ENCODE assay signal across 8 mouse cellular contexts in genomic region chr3:145885376-145885775, GRCm38 (mm10). TPM values are rescaled to one million over a fixed set of nuclear protein-coding genes. Genes with fewer than 3 reads are reported as not detected.
DNase-seq lines count a peak whose midpoint lies in the region; TF ChIP-seq lines count a peak whose summit lies in the region.

No protein-coding gene starts in this region.

- H3K36me3 ChIP-seq in myocyte (ENCODE audit: control insufficient read depth, insufficient read depth): no peaks in the 10 kb centered on the region

- no peak overlapping the region for H3K4me3 ChIP-seq in myocyte

- H3ac ChIP-seq in myocyte (ENCODE audit: control insufficient read depth, insufficient read length): no peak overlapping the region

- peak; percentile 19 to 35 for DNase-seq in cerebellum, postnatal 14 days
- no peak for DNase-seq in cerebellum, adult 11-12 months
- DNase-seq in spleen, postnatal 36 days (ENCODE audit: low spot score in 2 of 2): peak; percentile 5 to 11
- no peak for DNase-seq in spleen, adult 18-20 months
- peak; percentile 61 for DNase-seq in kidney, postnatal 14 days
- DNase-seq in c-Kit-positive CD71-positive TER-119-positive erythroid progenitor cells, embryonic 14.5 days (ENCODE audit: low spot score): no peak
- DNase-seq in B cell, adult 2 months: no peak

- TF ChIP-seq POLR2A in myocyte (IDR thresholded peaks at IDR 0.05; ENCODE audit: insufficient read length, low read depth): no peak

- H3K27me3 ChIP-seq in myocyte (ENCODE audit: control insufficient read depth, insufficient read depth, insufficient read length): no peaks in the 10 kb centered on the region

- H3K4me2 ChIP-seq in myocyte (ENCODE audit: low read depth): peak overlapping the region; percentile 43

- no peaks in the 10 kb centered on the region for H3K79me2 ChIP-seq in myocyte (ENCODE audit: control insufficient read depth, insufficient read depth)

TF ChIP-seq in myocyte, 11 proteins besides CTCF, POLR2A, EP300 and RAD21:
- TF ChIP-seq USF1 (IDR thresholded peaks at IDR 0.05; ENCODE audit: low read depth) (no peak), MYOG (IDR thresholded peaks at IDR 0.05; ENCODE audit: control insufficient read depth in 1 of 3, insufficient read depth in 1 of 3, insufficient read length in 2 of 3, low read depth in 2 of 3) (no peak), TCF12 (IDR thresholded peaks at IDR 0.05; ENCODE audit: insufficient read depth, poor library complexity, severe bottlenecking) (no peak), TCF3 (IDR thresholded peaks at IDR 0.05; ENCODE audit: insufficient read length, low read depth) (no peak), MYOD1 (IDR thresholded peaks at IDR 0.05; ENCODE audit: control insufficient read depth in 1 of 3, insufficient read length in 2 of 3, low read depth in 2 of 3) (no peak), E2F4 (IDR thresholded peaks at IDR 0.05; ENCODE audit: insufficient read depth) (no peak), POLR2AphosphoS2 (IDR thresholded peaks at IDR 0.05; ENCODE audit: insufficient read length, low read depth) (no peak), CEBPB (IDR thresholded peaks at IDR 0.05; ENCODE audit: insufficient read depth, poor library complexity, severe bottlenecking) (no peak), SRF (IDR thresholded peaks at IDR 0.05; ENCODE audit: control insufficient read depth, insufficient read length, low read depth) (no peak), MAX (IDR thresholded peaks at IDR 0.05; ENCODE audit: low read depth) (no peak), REST (IDR thresholded peaks at IDR 0.05; ENCODE audit: insufficient read depth, insufficient read length) (no peak)

RNA-seq across cellular contexts. Expression of gene Bcl10, which starts 37.2 kb away (rescaled TPM):
- polyA plus RNA-seq in myocyte (2012; fragmentation: generic; extraction: Trizol): 25.9 TPM

RNA-seq across cellular contexts. Expression of gene 2410004B18Rik, which starts 52.4 kb away (rescaled TPM):
- polyA plus RNA-seq in myocyte (2012; fragmentation: generic; extraction: Trizol): 18.7 TPM

Comparison
In these comparisons a context has a peak if more than half of its experiments do, and no peak if none do; other contexts are left out.
1. DNase-seq: peak in cerebellum, postnatal 14 days (2 of 2), spleen, postnatal 36 days (2 of 2) and kidney, postnatal 14 days (single experiment); none in cerebellum, adult 11-12 months (single experiment), spleen, adult 18-20 months (0 of 2), c-Kit-positive CD71-positive TER-119-positive erythroid progenitor cells, embryonic 14.5 days (single experiment) and B cell, adult 2 months (0 of 2).